Mouse (Mus musculus): ENCODE measurements around the gene Slc29a1.

Slc29a1 gene

GRCm38 (mm10) chr17:45589236-45589635, 10.2 kb downstream of the Slc29a1 start:
- DNase-seq = peak; percentile 49 to 66

- DNase-seq = no peak
Measured at GRCm38 (mm10) chr17:45588370-45588769, 11.0 kb downstream of the Slc29a1 start.

DNA sequence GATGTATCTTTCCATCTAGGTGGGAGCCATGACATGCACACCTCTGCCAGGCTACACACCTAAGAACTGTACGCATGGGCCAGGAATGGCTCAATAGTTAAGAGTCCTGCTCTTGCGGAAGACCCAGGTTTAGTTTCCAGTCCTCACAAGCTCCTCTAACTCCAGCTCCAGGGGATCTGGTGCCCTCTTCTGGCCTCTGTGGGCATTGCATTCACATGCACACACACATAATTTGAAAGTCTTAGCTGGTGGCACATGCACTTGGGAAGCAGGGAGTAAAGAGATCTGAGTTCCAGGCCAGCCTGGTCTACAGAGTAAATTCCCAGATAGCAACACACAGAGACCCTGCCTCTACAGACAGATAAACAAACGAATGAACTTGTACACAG, 13.0 kb downstream of the Slc29a1 start:
- DNase-seq = peak; percentile 31 to 49

GRCm38 (mm10) chr17:45585725-45586448, 13.5 kb downstream of the Slc29a1 start:
- DNase-seq = peak in 1 of 2 experiments; percentile 14

- DNase-seq = peak; percentile 84 to 87
Measured at GRCm38 (mm10) chr17:45584939-45585678, 14.3 kb downstream of the Slc29a1 start.

GRCm38 (mm10) chr17:45584096-45584896, 15.1 kb downstream of the Slc29a1 start:
- peak; percentile 77 to 84 for DNase-seq

- DNase-seq = no peak
Measured at GRCm38 (mm10) chr17:45582715-45583355, 16.6 kb downstream of the Slc29a1 start.

- DNase-seq = no peak
Measured at GRCm38 (mm10) chr17:45582188-45582587, 17.2 kb downstream of the Slc29a1 start.

DNA sequence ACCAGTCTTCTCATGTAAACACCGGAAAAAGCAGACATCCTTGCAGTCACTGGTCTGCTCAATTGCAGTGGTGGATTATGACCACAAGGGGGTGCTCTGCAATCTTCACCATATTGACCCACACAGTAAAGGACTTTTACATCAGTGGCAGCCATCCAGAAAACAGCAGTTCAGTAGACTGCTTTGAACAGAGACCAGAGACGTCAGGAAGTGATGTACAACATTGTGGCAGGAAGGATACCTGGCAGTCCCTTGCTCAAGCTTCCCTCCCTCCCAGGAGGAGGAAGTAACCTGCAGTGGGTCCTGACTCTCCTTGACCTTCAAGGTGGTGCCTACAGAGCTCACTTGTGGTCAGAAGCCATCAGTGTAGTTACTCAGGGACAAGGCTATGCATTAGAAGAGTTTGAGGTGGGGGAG, 17.8 kb downstream of the Slc29a1 start:
- peak; percentile 79 to 82 for DNase-seq

DNA sequence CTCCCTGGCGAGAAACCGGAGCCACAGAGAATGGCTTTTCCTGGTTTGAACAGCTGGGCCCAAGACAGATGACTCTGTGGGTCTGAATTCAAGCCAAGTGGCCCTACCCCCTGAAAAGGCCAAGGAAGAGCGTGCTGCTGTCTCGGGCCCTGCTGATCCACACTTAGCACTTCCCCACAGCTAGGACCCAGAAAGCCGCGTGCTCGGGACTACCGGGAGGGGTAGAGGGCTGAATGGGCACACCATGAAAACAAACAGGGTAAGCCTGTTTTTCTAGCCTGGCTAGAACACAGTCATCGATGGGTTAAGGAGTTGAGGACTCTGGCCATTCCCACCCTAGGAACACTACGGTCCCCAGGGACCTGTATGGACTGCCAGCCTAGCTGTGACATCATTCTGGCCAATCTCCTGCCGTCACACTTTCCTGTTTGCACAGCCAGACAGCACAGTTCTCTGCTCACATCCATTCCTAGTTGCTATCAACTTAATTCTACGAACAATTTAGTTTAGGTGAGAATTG, 18.4 kb downstream of the Slc29a1 start:
- DNase-seq = no peak

- DNase-seq = no peak
Measured at GRCm38 (mm10) chr17:45579554-45579953, 19.9 kb downstream of the Slc29a1 start.

DNA sequence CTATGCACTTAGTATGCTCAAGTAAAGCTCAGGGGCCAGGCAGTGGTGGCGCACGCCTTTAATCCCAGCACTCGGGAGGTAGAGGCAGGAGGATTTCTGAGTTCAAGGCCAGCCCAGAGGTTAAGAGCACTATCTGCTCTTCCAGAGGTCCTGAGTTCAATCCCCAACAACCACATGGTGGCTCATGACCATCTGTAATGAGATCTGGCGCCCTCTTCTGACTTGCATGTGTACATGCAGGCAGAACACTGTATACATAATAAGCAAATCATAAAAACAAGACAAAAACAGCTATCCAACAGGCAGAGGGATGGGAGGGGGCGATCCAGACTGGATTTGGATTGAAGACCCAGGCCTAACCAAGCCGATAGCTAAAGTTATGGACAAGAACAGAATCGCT, 20.6 kb downstream of the Slc29a1 start:
- no peak for DNase-seq

DNA sequence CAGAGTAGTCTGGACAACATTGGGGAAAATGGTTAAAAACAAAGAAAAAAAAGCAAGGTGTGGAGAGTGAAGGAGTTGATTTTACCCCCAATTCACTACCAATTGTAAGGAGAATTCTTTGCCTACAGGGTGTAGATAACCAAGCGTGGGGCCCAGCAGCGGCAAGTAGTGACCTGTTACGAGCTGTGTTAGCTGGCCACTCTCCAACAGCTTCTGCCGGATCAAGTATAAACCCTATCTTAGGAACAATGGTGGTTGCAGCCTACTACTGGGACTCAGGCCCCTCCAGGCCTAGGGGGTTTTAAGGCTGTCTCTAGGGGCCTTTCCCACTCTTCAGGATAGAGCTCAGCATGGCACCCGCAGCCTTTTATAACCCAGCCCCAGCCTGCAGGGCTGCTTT, 21.2 kb downstream of the Slc29a1 start:
- peak in 1 of 2 experiments; percentile 50 for DNase-seq

DNA sequence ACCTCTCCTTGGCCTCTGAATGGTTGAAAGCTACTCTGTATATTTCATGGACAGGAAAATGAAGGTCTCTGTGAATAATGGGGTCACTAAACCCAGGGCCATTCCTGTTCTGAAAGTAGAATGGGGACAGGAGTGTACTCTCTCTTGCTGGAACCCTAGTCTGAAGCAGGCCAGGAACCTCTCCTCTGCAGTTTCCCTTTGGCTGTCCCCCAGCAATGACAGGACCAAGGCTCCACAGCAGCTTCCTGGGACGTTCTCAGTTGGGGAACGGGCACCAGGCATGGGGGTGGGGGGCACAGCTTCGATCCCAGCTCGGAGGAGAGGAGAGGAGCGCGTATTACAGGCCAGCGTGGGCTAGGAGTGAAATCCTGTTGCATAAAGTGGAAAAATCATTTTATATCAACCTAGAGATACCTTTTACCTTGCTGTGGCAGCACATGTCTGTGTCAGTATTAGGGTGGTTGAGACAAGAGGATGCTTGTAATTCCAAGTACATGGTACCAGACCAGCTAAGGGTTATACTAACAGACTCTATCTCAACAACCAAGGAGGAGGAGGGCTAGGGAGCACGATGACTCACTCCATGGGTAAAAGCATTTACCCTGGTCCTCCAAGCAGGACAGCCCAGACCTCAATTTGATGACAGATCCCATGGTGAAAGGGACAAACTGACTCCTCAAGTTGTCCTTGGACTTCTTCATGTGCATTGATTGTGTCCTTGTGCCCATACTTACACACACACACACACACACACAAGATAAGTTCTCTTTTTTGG, 24.1 kb downstream of the Slc29a1 start:
- peak in 1 of 2 experiments; percentile 47 for DNase-seq

- DNase-seq = peak; percentile 87 to 88
Measured at GRCm38 (mm10) chr17:45574129-45574761, 25.2 kb downstream of the Slc29a1 start.

DNA sequence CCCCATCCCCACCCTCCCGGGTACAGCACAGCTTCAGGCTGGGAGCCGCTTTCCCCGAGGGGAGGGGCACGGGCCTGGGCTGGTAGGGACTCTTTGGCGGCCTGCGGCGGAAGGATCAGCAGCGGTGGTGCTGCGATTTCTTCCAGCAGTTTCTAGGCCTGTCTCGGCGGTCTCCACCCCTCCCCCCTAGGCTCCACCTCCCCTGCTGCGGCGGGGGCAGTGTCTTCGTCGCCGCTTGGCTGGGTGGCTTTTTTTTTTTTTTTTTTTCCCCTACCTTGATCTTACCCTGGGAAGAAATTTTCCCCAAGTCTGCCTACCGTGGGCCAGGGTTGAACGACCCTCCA, 25.7 kb downstream of the Slc29a1 start:
- DNase-seq = peak; percentile 98

- DNase-seq = peak; percentile 99
Measured at GRCm38 (mm10) chr17:45573087-45573779, 26.2 kb downstream of the Slc29a1 start, which contains the start of gene Hsp90ab1. Hsp90ab1 (minus strand) TSS chr17:45573271.

DNA sequence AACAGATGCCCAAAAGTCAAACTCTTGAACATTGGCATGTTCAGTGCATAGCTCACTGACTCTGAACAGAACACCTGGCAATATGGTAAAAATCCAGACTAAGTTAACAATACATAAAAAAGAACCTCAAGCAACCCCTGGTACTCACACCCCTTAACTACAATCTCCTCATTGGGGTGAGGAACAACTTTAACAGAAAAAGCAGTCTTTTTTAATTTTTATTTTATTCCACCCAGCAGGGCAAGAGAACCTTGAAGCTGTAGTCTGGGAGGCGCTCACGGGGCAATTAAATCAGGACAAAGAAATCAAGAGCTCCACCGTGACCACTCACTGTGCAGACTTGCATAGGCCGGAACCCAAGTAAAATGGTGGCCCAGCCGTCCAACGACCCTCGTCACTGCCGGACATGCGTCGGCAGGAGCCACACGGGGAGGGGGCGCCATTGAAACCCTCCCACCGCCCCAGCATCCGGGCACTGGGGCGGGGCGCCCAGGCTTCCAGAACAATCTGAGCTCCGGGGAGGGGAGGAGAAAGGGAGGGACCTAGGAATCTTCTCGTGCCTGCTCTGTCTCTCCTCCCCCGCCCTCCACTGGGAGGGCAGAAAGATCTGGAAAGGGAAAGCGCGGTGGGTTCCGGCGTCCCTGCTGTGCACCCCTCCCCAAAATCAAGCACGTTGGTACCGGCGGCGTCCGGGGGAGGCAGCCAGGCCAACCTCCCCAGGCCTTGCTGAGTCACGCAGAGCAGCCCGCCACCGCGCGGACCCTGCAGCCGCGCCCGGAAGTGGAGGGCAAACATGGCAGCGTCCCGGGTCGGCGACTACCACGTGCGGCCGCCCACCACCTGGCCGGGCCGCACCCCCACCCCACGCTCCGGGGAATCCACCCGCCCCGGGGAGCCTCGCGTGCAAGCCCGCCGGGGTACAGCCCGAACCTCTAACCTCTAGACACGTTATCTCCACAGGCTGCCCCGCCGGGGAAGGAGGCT, 27.0 kb downstream of the Slc29a1 start:
- DNase-seq = peak; percentile 75 to 80

GRCm38 (mm10) chr17:45569999-45570398, 29.4 kb downstream of the Slc29a1 start:
- DNase-seq = no peak
